ENCODE assay signal across 18 mouse cellular contexts in genomic region chr11:85430743-85431448, GRCm38 (mm10).
DNase-seq lines count a peak whose midpoint lies in the region; ATAC-seq and TF ChIP-seq lines count a peak whose summit lies in the region.
"Had no signal": no experiment of that assay in that cellular context is flagged by ENCODE, and none has a peak within 500 bp of the region (broad histone marks: within the 10 kb centered on the region; RNA-seq: fewer than 3 reads in every experiment).

No protein-coding gene starts in this region.

- H3K4me1 ChIP-seq in forebrain, embryonic 14.5 days (ENCODE audit: control insufficient read depth, insufficient read depth, low read length) = no peaks in the 10 kb centered on the region
- H3K4me1 ChIP-seq in forebrain, embryonic 15.5 days = no peaks in the 10 kb centered on the region
- peaks cover 5% of the 10 kb centered on the region; the same call in 1 of the 2 replicates for H3K4me1 ChIP-seq in lung, embryonic 14.5 days (ENCODE audit: insufficient read depth)
- H3K4me1 ChIP-seq in embryonic facial prominence, embryonic 15.5 days = peaks cover 29% of the 10 kb centered on the region

- no peak for ATAC-seq in forebrain, embryonic 14.5 days
- ATAC-seq in forebrain, embryonic 15.5 days (replicated peaks) = no peak
- no peak for ATAC-seq in lung, embryonic 14.5 days (ENCODE audit: insufficient read depth)
- no peak for ATAC-seq in embryonic facial prominence, embryonic 15.5 days (ENCODE audit: insufficient number of reproducible peaks, low FRiP score, low TSS enrichment, low read depth)
- ATAC-seq: activated CD4-positive, CD25-positive, alpha-beta regulatory T cell, adult 4 months; intestine, embryonic 16.5 days had no signal

- no peaks in the 10 kb centered on the region for H3K36me3 ChIP-seq in forebrain, embryonic 14.5 days (ENCODE audit: control insufficient read depth, insufficient read depth, low read length)
- no peaks in the 10 kb centered on the region for H3K36me3 ChIP-seq in forebrain, embryonic 15.5 days
- H3K36me3 ChIP-seq in lung, embryonic 14.5 days (ENCODE audit: insufficient read depth) = no peaks in the 10 kb centered on the region
- no peaks in the 10 kb centered on the region for H3K36me3 ChIP-seq in embryonic facial prominence, embryonic 15.5 days
- H3K36me3 ChIP-seq: forebrain, embryonic 10.5 days; G1E; lung, embryonic 15.5 days; midbrain, embryonic 12.5 days had no signal

- TF ChIP-seq CTCF in lung, embryonic 14.5 days (IDR thresholded peaks at IDR 0.05; ENCODE audit: low read depth) = no peak

- no peaks in the 10 kb centered on the region for H3K27me3 ChIP-seq in forebrain, embryonic 14.5 days (replicated peaks; ENCODE audit: control insufficient read depth, insufficient read depth, low read length)
- H3K27me3 ChIP-seq in forebrain, embryonic 15.5 days = no peaks in the 10 kb centered on the region
- H3K27me3 ChIP-seq in lung, embryonic 14.5 days (ENCODE audit: insufficient read depth, low read length) = no peaks in the 10 kb centered on the region
- H3K27me3 ChIP-seq in embryonic facial prominence, embryonic 15.5 days = no peaks in the 10 kb centered on the region
- H3K27me3 ChIP-seq: lung, embryonic 15.5 days; midbrain, embryonic 12.5 days had no signal

- no peak overlapping the region for H3K4me3 ChIP-seq in forebrain, embryonic 14.5 days (ENCODE audit: low read depth, low read length)
- no peak overlapping the region for H3K4me3 ChIP-seq in forebrain, embryonic 15.5 days
- no peak overlapping the region for H3K4me3 ChIP-seq in lung, embryonic 14.5 days (ENCODE audit: low read depth, low read length)
- H3K4me3 ChIP-seq in embryonic facial prominence, embryonic 15.5 days (replicated peaks) = no peak overlapping the region
- H3K4me3 ChIP-seq: forebrain, embryonic 10.5 days; lung, embryonic 15.5 days; midbrain, embryonic 12.5 days had no signal

- H3K27ac ChIP-seq in forebrain, embryonic 14.5 days (ENCODE audit: low read depth, low read length) = no peak overlapping the region
- no peak overlapping the region for H3K27ac ChIP-seq in forebrain, embryonic 15.5 days (replicated peaks)
- H3K27ac ChIP-seq in lung, embryonic 14.5 days (ENCODE audit: low read depth) = no peak overlapping the region
- H3K27ac ChIP-seq in embryonic facial prominence, embryonic 15.5 days (replicated peaks) = 0 out of 2 replicates have a peak overlapping the region, but pooled peaks have one; percentile 7
- H3K27ac ChIP-seq: lung, embryonic 15.5 days; midbrain, embryonic 12.5 days; stomach, postnatal 0 days had no signal

- H3K9me3 ChIP-seq in forebrain, embryonic 14.5 days (replicated peaks; ENCODE audit: control insufficient read depth, low read length) = no peaks in the 10 kb centered on the region
- no peaks in the 10 kb centered on the region for H3K9me3 ChIP-seq in forebrain, embryonic 15.5 days
- no peaks in the 10 kb centered on the region for H3K9me3 ChIP-seq in lung, embryonic 14.5 days (ENCODE audit: low read depth, low read length)
- no peaks in the 10 kb centered on the region for H3K9me3 ChIP-seq in embryonic facial prominence, embryonic 15.5 days (replicated peaks)
- H3K9me3 ChIP-seq: forebrain, embryonic 10.5 days; G1E; lung, embryonic 15.5 days; midbrain, embryonic 12.5 days had no signal

- H3K4me2 ChIP-seq in forebrain, embryonic 14.5 days (ENCODE audit: low read length) = no peak overlapping the region
- no peak overlapping the region for H3K4me2 ChIP-seq in forebrain, embryonic 15.5 days (replicated peaks)
- no peak overlapping the region for H3K4me2 ChIP-seq in lung, embryonic 14.5 days
- H3K4me2 ChIP-seq in embryonic facial prominence, embryonic 15.5 days (replicated peaks) = no peak overlapping the region; the same call in 1 of the 2 replicates
- H3K4me2 ChIP-seq: lung, embryonic 15.5 days; midbrain, embryonic 12.5 days had no signal

- no peak overlapping the region for H3K9ac ChIP-seq in forebrain, embryonic 14.5 days (ENCODE audit: low read length)
- no peak overlapping the region for H3K9ac ChIP-seq in forebrain, embryonic 15.5 days (replicated peaks)
- H3K9ac ChIP-seq in lung, embryonic 14.5 days = no peak overlapping the region
- H3K9ac ChIP-seq in embryonic facial prominence, embryonic 15.5 days = no peak overlapping the region
- H3K9ac ChIP-seq: lung, embryonic 15.5 days; midbrain, embryonic 12.5 days had no signal

- DNase-seq in forebrain, embryonic 14.5 days (ENCODE audit: low spot score) = peak; percentile 18
- peak; percentile 25 for DNase-seq in lung, embryonic 14.5 days
- no peak for DNase-seq in lung, adult 18-20 months
- peak; percentile 13 for DNase-seq in telencephalon, adult 2 months (ENCODE audit: low read depth, low spot score)
- no peak for DNase-seq in layer of hippocampus, adult 18-20 months (ENCODE audit: low spot score in 2 of 2)
- DNase-seq in left cerebral cortex, adult 11 months (ENCODE audit: low spot score) = no peak
- DNase-seq: cerebellum, postnatal 36 days; gastrocnemius, postnatal 14 days; left cerebral cortex, postnatal 4 days had no signal

- WGBS in forebrain, embryonic 14.5 days = 55% methylated on average over 11 of the region's 11 CpGs
- 49% methylated on average over 11 of the region's 11 CpGs for WGBS in forebrain, embryonic 15.5 days
- WGBS in lung, embryonic 14.5 days = 49% methylated on average over 11 of the region's 11 CpGs
- WGBS in embryonic facial prominence, embryonic 15.5 days = 29% methylated on average over 11 of the region's 11 CpGs

Comparison
In these comparisons a context has a peak if more than half of its experiments do, and no peak if none do; other contexts are left out.
1. DNase-seq: peak in forebrain, embryonic 14.5 days (single experiment), lung, embryonic 14.5 days (single experiment) and telencephalon, adult 2 months (single experiment); none in lung, adult 18-20 months (0 of 2), layer of hippocampus, adult 18-20 months (0 of 2) and left cerebral cortex, adult 11 months (single experiment).